Mouse (Mus musculus): ENCODE data around the gene Mfap4.

- TF ChIP-seq CTCF (conservative IDR thresholded peaks at IDR 0.05; ENCODE audit: low read length) (no peak), POU5F1 (IDR thresholded peaks at IDR 0.05; ENCODE audit: borderline replicate concordance, low read length) (no peak), NANOG (IDR thresholded peaks at IDR 0.05; ENCODE audit: borderline replicate concordance, low read length) (no peak)
Observed at GRCm38 (mm10) chr11:61537362-61537761, 52.1 kb downstream of the Mfap4 start.

Measured in E14TG2a.4 (cell line).